Mouse (Mus musculus) testis, postnatal 14 days (tissue): Measurements from ENCODE around the gene Pdcd1lg2.

Experiments used
- DNase-seq: peaks from one replicate; pipeline ENCODE4 v3.0.0; 2021; ENCODE audit warnings: low spot score

Gene Pdcd1lg2

GRCm38 (mm10) chr19:29470652-29471051, 59.9 kb downstream of the Pdcd1lg2 start:
- DNase-seq, result no peak

- DNase-seq, result no peak
These were observed 61.7 kb downstream of the Pdcd1lg2 start for GRCm38 (mm10) chr19:29472424-29472823.

GRCm38 (mm10) chr19:29472946-29473345, 62.2 kb downstream of the Pdcd1lg2 start:
- DNase-seq, result no peak

- DNase-seq, result no peak
These were observed 64.1 kb downstream of the Pdcd1lg2 start for GRCm38 (mm10) chr19:29474803-29475202.

- no peak for DNase-seq
These were observed 64.5 kb downstream of the Pdcd1lg2 start for GRCm38 (mm10) chr19:29475210-29475620.

- no peak for DNase-seq
These were observed 67.9 kb downstream of the Pdcd1lg2 start for GRCm38 (mm10) chr19:29478598-29478997.

- DNase-seq, result no peak
These were observed 70.9 kb downstream of the Pdcd1lg2 start for GRCm38 (mm10) chr19:29481578-29481977.

GRCm38 (mm10) chr19:29482148-29482547, 71.4 kb downstream of the Pdcd1lg2 start:
- no peak for DNase-seq

- no peak for DNase-seq
These were observed 71.9 kb downstream of the Pdcd1lg2 start for GRCm38 (mm10) chr19:29482637-29483036.

- no peak for DNase-seq
These were observed 72.7 kb downstream of the Pdcd1lg2 start for GRCm38 (mm10) chr19:29483386-29483785.

GRCm38 (mm10) chr19:29484537-29484936, 73.8 kb downstream of the Pdcd1lg2 start:
- no peak for DNase-seq

- no peak for DNase-seq
These were observed 74.7 kb downstream of the Pdcd1lg2 start for GRCm38 (mm10) chr19:29485257-29485948.

- DNase-seq, result no peak
These were observed 76.0 kb downstream of the Pdcd1lg2 start for GRCm38 (mm10) chr19:29486545-29487206.

- DNase-seq, result no peak
These were observed 76.8 kb downstream of the Pdcd1lg2 start for GRCm38 (mm10) chr19:29487326-29488072.

- no peak for DNase-seq
These were observed 77.3 kb downstream of the Pdcd1lg2 start for GRCm38 (mm10) chr19:29488073-29488390.

- DNase-seq, result no peak
These were observed 77.7 kb downstream of the Pdcd1lg2 start for GRCm38 (mm10) chr19:29488420-29488819.

GRCm38 (mm10) chr19:29489785-29490284, 79.1 kb downstream of the Pdcd1lg2 start:
- no peak for DNase-seq

- DNase-seq, result no peak
These were observed 80.7 kb downstream of the Pdcd1lg2 start for GRCm38 (mm10) chr19:29491467-29491866.

- DNase-seq, result no peak
These were observed 83.7 kb downstream of the Pdcd1lg2 start for GRCm38 (mm10) chr19:29494454-29494853.

GRCm38 (mm10) chr19:29496001-29496597, 85.4 kb downstream of the Pdcd1lg2 start:
- DNase-seq, result no peak

GRCm38 (mm10) chr19:29496786-29497557, 86.3 kb downstream of the Pdcd1lg2 start:
- DNase-seq, result no peak

GRCm38 (mm10) chr19:29497874-29498273, 87.2 kb downstream of the Pdcd1lg2 start:
- DNase-seq, result no peak
